Mouse (Mus musculus) forebrain, embryonic 12.5 days (tissue): ENCODE measurements around the gene Gm10271. TPM values are rescaled to one million over a fixed set of nuclear protein-coding genes. Genes with fewer than 3 reads are reported as not detected.

Experiments used
- ATAC-seq: fragments of 200-750 bp; cut with Nextera tagmentation; 2 replicates; pipeline ENCODE4 v1.8.0; 2017; ENCODE audit warnings: moderate TSS enrichment; ENCODE audit not compliant: low FRiP score
- H3K27ac ChIP-seq: fragments of 300-500 bp; sonication (generic); 2 replicates; pipeline ENCODE4 v1.5.1; 2016; ENCODE audit warnings: mild to moderate bottlenecking
- H3K27me3 ChIP-seq: fragments of 300-500 bp; sonication (generic); 2 replicates; pipeline ENCODE4 v1.6.1; 2016; ENCODE audit warnings: mild to moderate bottlenecking
- H3K36me3 ChIP-seq: fragments of 300-500 bp; sonication (generic); replicated peaks from 2 replicates; pipeline ENCODE4 v1.6.1; 2016; ENCODE audit warnings: mild to moderate bottlenecking
- H3K4me1 ChIP-seq: fragments of 300-500 bp; sonication (generic); 2 replicates; pipeline ENCODE4 v1.6.1; 2016
- H3K4me2 ChIP-seq: fragments of 300-500 bp; sonication (generic); 2 replicates; pipeline ENCODE4 v1.6.1; 2016; ENCODE audit warnings: mild to moderate bottlenecking, moderate library complexity
- H3K4me3 ChIP-seq: fragments of 300-500 bp; sonication (generic); replicated peaks from 2 replicates; pipeline ENCODE4 v1.5.1; 2016; ENCODE audit warnings: mild to moderate bottlenecking
- H3K9ac ChIP-seq: fragments of 300-500 bp; sonication (generic); 2 replicates; pipeline ENCODE4 v1.6.1; 2016; ENCODE audit warnings: mild to moderate bottlenecking
- H3K9me3 ChIP-seq: fragments of 300-500 bp; sonication (generic); 2 replicates; pipeline ENCODE4 v1.6.1; 2016
- WGBS: fragments of 180-500 bp; shearing (Covaris S2); methylation state at CpG from one replicate; pipeline ENCODE4 v1.1.7; 2016; 5-methylcytosine and 5-hydroxymethylcytosine counted together
- polyA plus RNA-seq: library from polyadenylated mRNA; unstranded; fragments of >200 nt; fragmentation: Nextera tagmentation; extraction: Ambion mirVana; gene quantifications from 2 replicates; pipeline ENCODE4 v1.2.1, GENCODE M21; 2016

Gm10271 gene
- polyA plus RNA-seq, 1 experiment from 2014 or later = not detected

GRCm38 (mm10) chr10:116926428-116927113 lies 45.8 kb downstream of the Gm10271 start:
- Histone ChIP-seq H3K4me1 (no peaks in the 10 kb centered on the region), H3K36me3 (peaks cover 47% of the 10 kb centered on the region), H3K27ac (no peak overlapping the region), H3K9ac (no peak overlapping the region), H3K9me3 (no peaks in the 10 kb centered on the region), H3K27me3 (no peaks in the 10 kb centered on the region), H3K4me2 (no peak overlapping the region), H3K4me3 (no peak overlapping the region)
- 86% methylated on average over 11 of the region's 11 CpGs for WGBS
- no peak for ATAC-seq

GRCm38 (mm10) chr10:116923651-116924495 lies 48.5 kb downstream of the Gm10271 start:
- Histone ChIP-seq H3K27me3 (no peaks in the 10 kb centered on the region), H3K27ac (no peak overlapping the region), H3K9ac (no peak overlapping the region), H3K9me3 (no peaks in the 10 kb centered on the region), H3K4me3 (no peak overlapping the region), H3K4me2 (no peak overlapping the region), H3K4me1 (no peaks in the 10 kb centered on the region), H3K36me3 (peaks cover 47% of the 10 kb centered on the region)
- no peak for ATAC-seq
- WGBS = 94% methylated on average over 19 of the region's 19 CpGs

GRCm38 (mm10) chr10:116922161-116922560 lies 50.2 kb downstream of the Gm10271 start:
- 89% methylated on average over 15 of the region's 15 CpGs for WGBS

GRCm38 (mm10) chr10:116921416-116921815 lies 51.0 kb downstream of the Gm10271 start:
- 92% methylated on average over 15 of the region's 15 CpGs for WGBS
- Histone ChIP-seq H3K27ac (no peak overlapping the region), H3K27me3 (no peaks in the 10 kb centered on the region), H3K4me2 (no peak overlapping the region), H3K9me3 (no peaks in the 10 kb centered on the region), H3K36me3 (peaks cover 46% of the 10 kb centered on the region), H3K4me1 (no peaks in the 10 kb centered on the region), H3K9ac (no peak overlapping the region), H3K4me3 (no peak overlapping the region)
- no peak for ATAC-seq

More at GRCm38 (mm10) chr10:116922161-116922560, 50.2 kb downstream of the Gm10271 start:
- Histone ChIP-seq H3K9ac (no peak overlapping the region), H3K4me1 (no peaks in the 10 kb centered on the region), H3K27me3 (no peaks in the 10 kb centered on the region), H3K4me3 (no peak overlapping the region), H3K9me3 (no peaks in the 10 kb centered on the region), H3K36me3 (peaks cover 46% of the 10 kb centered on the region), H3K27ac (no peak overlapping the region), H3K4me2 (no peak overlapping the region)
- ATAC-seq = no peak

GRCm38 (mm10) chr10:116920641-116921040 lies 51.8 kb downstream of the Gm10271 start:
- no peak overlapping the region for H3K27ac ChIP-seq
- no peak overlapping the region for H3K4me2 ChIP-seq
- no peaks in the 10 kb centered on the region for H3K4me1 ChIP-seq
- H3K9me3 ChIP-seq = no peaks in the 10 kb centered on the region
- no peak overlapping the region for H3K4me3 ChIP-seq
- ATAC-seq = no peak
- H3K36me3 ChIP-seq = peaks cover 48% of the 10 kb centered on the region
- 94% methylated on average over 8 of the region's 8 CpGs for WGBS
- H3K9ac ChIP-seq = no peak overlapping the region
- H3K27me3 ChIP-seq = no peaks in the 10 kb centered on the region

GRCm38 (mm10) chr10:116919368-116920317 lies 52.8 kb downstream of the Gm10271 start:
- Histone ChIP-seq H3K9ac (no peak overlapping the region), H3K27ac (no peak overlapping the region), H3K4me2 (no peak overlapping the region), H3K4me3 (no peak overlapping the region), H3K4me1 (no peaks in the 10 kb centered on the region), H3K9me3 (no peaks in the 10 kb centered on the region), H3K27me3 (no peaks in the 10 kb centered on the region), H3K36me3 (peaks cover 49% of the 10 kb centered on the region)
- WGBS = 93% methylated on average over 25 of the region's 25 CpGs
- no peak for ATAC-seq

- Histone ChIP-seq H3K9ac (no peak overlapping the region), H3K4me1 (no peaks in the 10 kb centered on the region), H3K27ac (no peak overlapping the region), H3K4me2 (no peak overlapping the region), H3K9me3 (no peaks in the 10 kb centered on the region), H3K4me3 (no peak overlapping the region), H3K36me3 (peaks cover 56% of the 10 kb centered on the region), H3K27me3 (no peaks in the 10 kb centered on the region)
- ATAC-seq = no peak
- 80% methylated on average over 8 of the region's 8 CpGs for WGBS
Observed at GRCm38 (mm10) chr10:116916581-116916980, 55.8 kb downstream of the Gm10271 start.

GRCm38 (mm10) chr10:116915286-116915685 lies 57.1 kb downstream of the Gm10271 start:
- peaks cover 65% of the 10 kb centered on the region for H3K36me3 ChIP-seq
- no peak overlapping the region for H3K27ac ChIP-seq
- no peaks in the 10 kb centered on the region for H3K4me1 ChIP-seq
- H3K27me3 ChIP-seq = no peaks in the 10 kb centered on the region
- no peak overlapping the region for H3K9ac ChIP-seq
- H3K4me3 ChIP-seq = no peak overlapping the region
- H3K4me2 ChIP-seq = no peak overlapping the region
- no peak for ATAC-seq
- no peaks in the 10 kb centered on the region for H3K9me3 ChIP-seq
- WGBS = 96% methylated on average over 8 of the region's 8 CpGs

GRCm38 (mm10) chr10:116914586-116914985 lies 57.8 kb downstream of the Gm10271 start:
- Histone ChIP-seq H3K4me1 (no peaks in the 10 kb centered on the region), H3K27me3 (no peaks in the 10 kb centered on the region), H3K27ac (no peak overlapping the region), H3K36me3 (peaks cover 71% of the 10 kb centered on the region), H3K9me3 (no peaks in the 10 kb centered on the region), H3K4me2 (no peak overlapping the region), H3K4me3 (no peak overlapping the region), H3K9ac (no peak overlapping the region)
- WGBS = 90% methylated on average over 9 of the region's 9 CpGs
- ATAC-seq = no peak

- Histone ChIP-seq H3K4me3 (no peak overlapping the region), H3K4me2 (no peak overlapping the region), H3K4me1 (no peaks in the 10 kb centered on the region), H3K36me3 (peaks cover 74% of the 10 kb centered on the region), H3K27me3 (no peaks in the 10 kb centered on the region), H3K9ac (no peak overlapping the region), H3K9me3 (no peaks in the 10 kb centered on the region), H3K27ac (no peak overlapping the region)
- WGBS = 93% methylated on average over 17 of the region's 17 CpGs
- no peak for ATAC-seq
Observed at GRCm38 (mm10) chr10:116913647-116914273, 58.6 kb downstream of the Gm10271 start.

GRCm38 (mm10) chr10:116912850-116913249 lies 59.6 kb downstream of the Gm10271 start:
- no peak overlapping the region for H3K4me3 ChIP-seq
- no peak for ATAC-seq
- no peak overlapping the region for H3K9ac ChIP-seq
- WGBS = 95% methylated on average over 9 of the region's 9 CpGs
- H3K27me3 ChIP-seq = no peaks in the 10 kb centered on the region
- no peaks in the 10 kb centered on the region for H3K9me3 ChIP-seq
- H3K4me2 ChIP-seq = no peak overlapping the region
- H3K4me1 ChIP-seq = no peaks in the 10 kb centered on the region
- H3K36me3 ChIP-seq = peaks cover 77% of the 10 kb centered on the region
- H3K27ac ChIP-seq = no peak overlapping the region
